15 mouse cellular contexts compared by ENCODE assay signal in genomic region chr14:9555807-9556206, GRCm38 (mm10).
DNase-seq lines count a peak whose midpoint lies in the region; ATAC-seq and TF ChIP-seq lines count a peak whose summit lies in the region.
"Had no signal": no experiment of that assay in that cellular context is flagged by ENCODE, and none has a peak within 500 bp of the region (broad histone marks: within the 10 kb centered on the region; RNA-seq: fewer than 3 reads in every experiment).

No protein-coding gene starts in this region.

- no peak for TF ChIP-seq POLR2A in heart, adult 2 months (IDR thresholded peaks at IDR 0.05; ENCODE audit: insufficient read depth, low read depth, low read length)

- H3K9ac ChIP-seq in heart, adult 2 months (ENCODE audit: low read depth, low read length) = no peak overlapping the region
- no peak overlapping the region for H3K9ac ChIP-seq in liver, embryonic 11.5 days (ENCODE audit: low read depth, low read length)

- H3K9me3 ChIP-seq in heart, embryonic 10.5 days = no peaks in the 10 kb centered on the region
- no peaks in the 10 kb centered on the region for H3K9me3 ChIP-seq in liver, embryonic 11.5 days (ENCODE audit: control insufficient read depth, low read length)
- H3K9me3 ChIP-seq: hindbrain, embryonic 10.5 days had no signal

- no peak for DNase-seq in heart, embryonic 10.5 days (ENCODE audit: low spot score)
- no peak for DNase-seq in heart, adult 2 months
- peak; percentile 8 for DNase-seq in liver
- DNase-seq in liver, embryonic 11.5 days (ENCODE audit: low spot score) = no peak
- DNase-seq in heart, postnatal 4 days = peak; percentile 9
- DNase-seq in thymus, postnatal 0 days (ENCODE audit: low spot score) = no peak
- no peak for DNase-seq in left cerebral cortex, adult 18-20 months (ENCODE audit: low spot score in 2 of 2)
- DNase-seq: adrenal gland, postnatal 25 days; cerebellum, adult 9-11 months; kidney, postnatal 25 days; thymus, postnatal 4 days had no signal

- H3K36me3 ChIP-seq in heart, embryonic 10.5 days = no peaks in the 10 kb centered on the region
- H3K36me3 ChIP-seq in heart, adult 2 months (ENCODE audit: control insufficient read depth, insufficient read depth, low read length) = no peaks in the 10 kb centered on the region
- no peaks in the 10 kb centered on the region for H3K36me3 ChIP-seq in liver, embryonic 11.5 days (ENCODE audit: control insufficient read depth, insufficient read depth, low read length)
- H3K36me3 ChIP-seq: hindbrain, embryonic 10.5 days had no signal

- no peak for ATAC-seq in liver, embryonic 11.5 days (replicated peaks; ENCODE audit: low FRiP score)
- peak; percentile 60; the same call in 1 of the 2 replicates for ATAC-seq in common myeloid progenitor, adult 5-6 weeks (replicated peaks; ENCODE audit: low read depth, poor library complexity, severe bottlenecking)
- ATAC-seq: Patski had no signal

- TF ChIP-seq CTCF in heart, adult 2 months (IDR thresholded peaks at IDR 0.05) = no peak

- intact Hi-C loops in heart, adult 2 months (cut with DNase I) = no loop called here

- no peak for TF ChIP-seq EP300 in heart, adult 2 months (IDR thresholded peaks at IDR 0.05; ENCODE audit: insufficient read depth, low read depth, low read length)

- peak overlapping the region; percentile 36; the same call in 1 of the 2 replicates for H3K27ac ChIP-seq in heart, embryonic 10.5 days
- H3K27ac ChIP-seq in heart, adult 2 months = no peak overlapping the region
- H3K27ac ChIP-seq in liver, embryonic 11.5 days (ENCODE audit: low read depth, low read length) = no peak overlapping the region
- H3K27ac ChIP-seq: hindbrain, embryonic 10.5 days; macrophage had no signal

- no peak overlapping the region for H3K4me2 ChIP-seq in liver, embryonic 11.5 days

- no peaks in the 10 kb centered on the region for H3K4me1 ChIP-seq in heart, embryonic 10.5 days
- H3K4me1 ChIP-seq in heart, adult 2 months (ENCODE audit: control insufficient read depth, insufficient read depth, low read length) = no peaks in the 10 kb centered on the region
- no peaks in the 10 kb centered on the region for H3K4me1 ChIP-seq in liver, embryonic 11.5 days (replicated peaks; ENCODE audit: control insufficient read depth, insufficient read depth, low read length)

- H3K27me3 ChIP-seq in heart, embryonic 10.5 days (ENCODE audit: insufficient read depth, poor library complexity, severe bottlenecking) = no peaks in the 10 kb centered on the region
- H3K27me3 ChIP-seq in heart, adult 2 months (ENCODE audit: control insufficient read depth, insufficient read depth, low read length) = no peaks in the 10 kb centered on the region
- no peaks in the 10 kb centered on the region for H3K27me3 ChIP-seq in liver, embryonic 11.5 days (replicated peaks; ENCODE audit: control insufficient read depth, insufficient read depth, low read length)
- H3K27me3 ChIP-seq: Patski had no signal

- 43% methylated on average over 6 of the region's 6 CpGs for WGBS in heart, embryonic 10.5 days
- whole genome bisulfite sequencing in heart, adult 2 months = 31% methylated on average over 6 of the region's 6 CpGs
- WGBS in liver, embryonic 11.5 days = 30% methylated on average over 6 of the region's 6 CpGs

- H3K4me3 ChIP-seq in heart, embryonic 10.5 days = no peak overlapping the region
- no peak overlapping the region for H3K4me3 ChIP-seq in heart, adult 2 months
- no peak overlapping the region for H3K4me3 ChIP-seq in liver, embryonic 11.5 days (ENCODE audit: low read depth, low read length)
- H3K4me3 ChIP-seq: hindbrain, embryonic 10.5 days had no signal

- no peaks in the 10 kb centered on the region for H3K79me2 ChIP-seq in heart, adult 2 months (replicated peaks; ENCODE audit: control insufficient read depth, insufficient read depth, low read length)

Comparison
In these comparisons a context has a peak if more than half of its experiments do, and no peak if none do; other contexts are left out.
1. DNase-seq: peak in liver (single experiment) and heart, postnatal 4 days (single experiment); none in heart, embryonic 10.5 days (single experiment), heart, adult 2 months (0 of 2), liver, embryonic 11.5 days (single experiment), thymus, postnatal 0 days (single experiment) and left cerebral cortex, adult 18-20 months (0 of 2).